Mouse (Mus musculus) C2C12 (cell line): ENCODE measurements around the gene Strap. TPM values are rescaled to one million over a fixed set of nuclear protein-coding genes. Genes with fewer than 3 reads are reported as not detected.

Source experiments
- H3K27me3 ChIP-seq: one replicate; pipeline ENCODE4 v1.6.1; 2011; ENCODE audit not compliant: control insufficient read depth, insufficient read depth, insufficient read length
- H3K36me3 ChIP-seq: one replicate; pipeline ENCODE4 v1.6.1; 2011; ENCODE audit not compliant: control insufficient read depth, insufficient read depth
- H3K4me3 ChIP-seq: one replicate; pipeline ENCODE4 v1.5.1; 2011; ENCODE audit warnings: mild to moderate bottlenecking, control low read depth; ENCODE audit not compliant: poor library complexity, insufficient read depth, severe bottlenecking
- H3K79me2 ChIP-seq: one replicate; pipeline ENCODE4 v1.6.1; 2011; ENCODE audit not compliant: control insufficient read depth, insufficient read depth
- H3K79me3 ChIP-seq: one replicate; pipeline ENCODE4 v1.6.1; 2011; ENCODE audit warnings: low read depth, control low read depth
- H3ac ChIP-seq: one replicate; pipeline ENCODE3; 2011; ENCODE audit warnings: low read depth; ENCODE audit not compliant: control insufficient read depth, insufficient read length
- CEBPB ChIP-seq: IDR thresholded peaks from one replicate; pipeline ENCODE4 v1.6.1; 2011; ENCODE audit warnings: low read depth, mild to moderate bottlenecking, control low read depth, moderate library complexity
- CTCF ChIP-seq: IDR thresholded peaks from one replicate; pipeline ENCODE4 v1.5.1; 2011; ENCODE audit not compliant: control insufficient read depth, insufficient read depth, insufficient read length
- FOSL1 ChIP-seq: IDR thresholded peaks from one replicate; pipeline ENCODE4 v1.8.0; 2011; ENCODE audit warnings: mild to moderate bottlenecking, low read length; ENCODE audit not compliant: poor library complexity, insufficient read depth, severe bottlenecking
- MAX ChIP-seq: IDR thresholded peaks from one replicate; pipeline ENCODE4 v1.6.1; 2011; ENCODE audit warnings: mild to moderate bottlenecking, control low read depth
- MYOD1 ChIP-seq: IDR thresholded peaks from one replicate; pipeline ENCODE4 v1.6.1; 2011; ENCODE audit warnings: low read depth; ENCODE audit not compliant: control insufficient read depth, insufficient read length
- MYOG ChIP-seq: IDR thresholded peaks from one replicate; pipeline ENCODE4 v1.6.1; 2011; ENCODE audit not compliant: control insufficient read depth, insufficient read length; ENCODE audit errors: extremely low read depth
- USF1 ChIP-seq: IDR thresholded peaks from one replicate; pipeline ENCODE4 v1.6.1; 2011; ENCODE audit warnings: low read depth, mild to moderate bottlenecking, control low read depth, moderate library complexity
- polyA plus RNA-seq: library from polyadenylated mRNA; unstranded; fragments of >200 nt; fragmentation: generic; extraction: Trizol; gene quantifications from one replicate; pipeline ENCODE4 v1.2.1, GENCODE M21; 2012; ENCODE audit warnings: missing spikeins

Gene Strap
- polyA plus RNA-seq, 1 experiment = 117 TPM

DNA sequence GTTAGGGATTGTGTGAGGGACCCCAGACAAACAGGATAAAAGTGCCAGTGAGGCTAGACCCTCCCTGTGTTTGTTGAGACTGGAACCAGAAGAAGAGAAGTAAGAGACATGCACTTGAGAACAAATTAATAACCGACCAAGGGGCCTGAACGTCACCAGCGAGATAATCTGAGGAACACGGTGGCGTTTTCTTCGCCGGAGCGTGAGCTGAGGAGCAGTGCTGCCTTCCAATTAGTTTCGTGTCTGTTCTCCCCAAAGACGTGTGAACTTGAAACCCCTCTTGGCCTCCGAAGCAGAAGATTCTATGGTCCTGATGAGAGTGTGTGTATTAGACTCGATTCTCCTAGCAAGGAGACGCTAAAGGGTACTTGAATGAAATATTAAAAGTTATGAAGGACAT, 39.3 kb downstream of the Strap start:
- Histone ChIP-seq H3K27me3 (no peaks in the 10 kb centered on the region), H3K79me3 (no peaks in the 10 kb centered on the region), H3K36me3 (no peaks in the 10 kb centered on the region), H3ac (no peak overlapping the region), H3K79me2 (no peaks in the 10 kb centered on the region), H3K4me3 (no peak overlapping the region)
- TF ChIP-seq MAX (no peak), MYOG (no peak), CEBPB (no peak), USF1 (no peak), CTCF (no peak), FOSL1 (no peak), MYOD1 (no peak)

- no peak overlapping the region for H3K4me3 ChIP-seq
- H3ac ChIP-seq = no peak overlapping the region
- no peaks in the 10 kb centered on the region for H3K79me3 ChIP-seq
- TF ChIP-seq MYOD1 (no peak), CEBPB (no peak), CTCF (no peak), USF1 (no peak), FOSL1 (no peak), MAX (no peak), MYOG (no peak)
- H3K79me2 ChIP-seq = no peaks in the 10 kb centered on the region
- no peaks in the 10 kb centered on the region for H3K36me3 ChIP-seq
- no peaks in the 10 kb centered on the region for H3K27me3 ChIP-seq
Observed at GRCm38 (mm10) chr6:137775159-137775558, 40.3 kb downstream of the Strap start.

DNA sequence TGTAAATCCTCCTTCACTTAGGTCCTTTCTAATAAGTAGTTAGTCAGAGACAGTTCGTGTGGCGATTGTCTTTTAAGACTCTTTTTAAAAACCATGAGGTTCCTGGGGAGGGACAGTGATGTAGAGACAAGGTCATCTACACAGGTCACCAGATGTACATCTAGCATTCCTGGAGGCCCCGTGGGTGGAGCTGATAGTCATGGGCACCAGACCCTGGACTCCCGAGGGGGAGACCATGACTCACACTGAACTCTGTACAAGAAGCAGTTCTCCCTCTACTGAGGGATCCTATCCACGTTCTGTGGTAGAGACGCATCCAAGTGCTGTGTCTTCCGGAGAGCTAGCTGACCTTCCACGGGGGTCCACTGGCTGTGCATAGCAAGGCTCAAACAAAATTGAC, 42.1 kb downstream of the Strap start:
- H3K79me3 ChIP-seq = no peaks in the 10 kb centered on the region
- H3K36me3 ChIP-seq = no peaks in the 10 kb centered on the region
- H3ac ChIP-seq = no peak overlapping the region
- TF ChIP-seq USF1 (no peak), FOSL1 (no peak), MYOD1 (no peak), CTCF (no peak), MYOG (no peak)
- H3K79me2 ChIP-seq = no peaks in the 10 kb centered on the region
- H3K27me3 ChIP-seq = no peaks in the 10 kb centered on the region
- H3K4me3 ChIP-seq = no peak overlapping the region

- Histone ChIP-seq H3ac (no peak overlapping the region), H3K79me2 (no peaks in the 10 kb centered on the region), H3K79me3 (no peaks in the 10 kb centered on the region), H3K27me3 (no peaks in the 10 kb centered on the region), H3K4me3 (no peak overlapping the region), H3K36me3 (no peaks in the 10 kb centered on the region)
- TF ChIP-seq MYOD1 = no peak
- no peak for TF ChIP-seq USF1
- TF ChIP-seq MYOG = no peak
- TF ChIP-seq CTCF = no peak
- no peak for TF ChIP-seq MAX
Observed at GRCm38 (mm10) chr6:137783899-137784637, 49.2 kb downstream of the Strap start.

GRCm38 (mm10) chr6:137788976-137789590, 54.2 kb downstream of the Strap start:
- Histone ChIP-seq H3ac (no peak overlapping the region), H3K4me3 (no peak overlapping the region), H3K79me2 (no peaks in the 10 kb centered on the region), H3K27me3 (no peaks in the 10 kb centered on the region), H3K79me3 (no peaks in the 10 kb centered on the region), H3K36me3 (no peaks in the 10 kb centered on the region)
- TF ChIP-seq MYOG = no peak
- no peak for TF ChIP-seq MYOD1
- no peak for TF ChIP-seq MAX
- TF ChIP-seq USF1 = no peak
- no peak for TF ChIP-seq CTCF
- TF ChIP-seq FOSL1 = no peak
- TF ChIP-seq CEBPB = no peak

- H3K36me3 ChIP-seq = no peaks in the 10 kb centered on the region
- H3K79me3 ChIP-seq = no peaks in the 10 kb centered on the region
- H3ac ChIP-seq = no peak overlapping the region
- H3K4me3 ChIP-seq = no peak overlapping the region
- H3K79me2 ChIP-seq = no peaks in the 10 kb centered on the region
- no peaks in the 10 kb centered on the region for H3K27me3 ChIP-seq
- TF ChIP-seq CTCF (no peak), MYOG (no peak), FOSL1 (no peak), MYOD1 (no peak), MAX (no peak), CEBPB (no peak), USF1 (no peak)
Observed at GRCm38 (mm10) chr6:137789658-137790057, 54.8 kb downstream of the Strap start.
